Mouse (Mus musculus): ENCODE results near the gene Nek2.

The Nek2 gene

DNA sequence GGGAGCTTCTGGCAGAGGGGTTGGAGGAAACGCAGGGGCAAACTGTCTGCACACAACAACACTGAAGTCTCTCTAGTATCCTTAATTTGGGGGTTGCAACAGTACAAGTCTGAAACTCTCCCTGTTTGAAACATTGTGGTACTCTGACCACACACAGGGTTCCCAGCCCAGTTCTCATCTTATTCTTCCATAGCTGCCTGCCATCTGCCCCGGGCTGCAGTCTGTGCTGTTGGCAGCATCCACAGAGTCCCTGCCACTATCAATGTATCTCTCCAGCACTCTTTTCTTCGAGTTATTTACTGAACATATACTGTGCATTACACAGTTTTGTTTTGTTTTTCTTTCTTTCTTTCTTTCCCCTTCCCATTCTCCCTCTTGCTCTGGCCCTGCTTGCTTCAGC, 4.6 kb upstream of the Nek2 start:
- DNase-seq, result no peak

DNA sequence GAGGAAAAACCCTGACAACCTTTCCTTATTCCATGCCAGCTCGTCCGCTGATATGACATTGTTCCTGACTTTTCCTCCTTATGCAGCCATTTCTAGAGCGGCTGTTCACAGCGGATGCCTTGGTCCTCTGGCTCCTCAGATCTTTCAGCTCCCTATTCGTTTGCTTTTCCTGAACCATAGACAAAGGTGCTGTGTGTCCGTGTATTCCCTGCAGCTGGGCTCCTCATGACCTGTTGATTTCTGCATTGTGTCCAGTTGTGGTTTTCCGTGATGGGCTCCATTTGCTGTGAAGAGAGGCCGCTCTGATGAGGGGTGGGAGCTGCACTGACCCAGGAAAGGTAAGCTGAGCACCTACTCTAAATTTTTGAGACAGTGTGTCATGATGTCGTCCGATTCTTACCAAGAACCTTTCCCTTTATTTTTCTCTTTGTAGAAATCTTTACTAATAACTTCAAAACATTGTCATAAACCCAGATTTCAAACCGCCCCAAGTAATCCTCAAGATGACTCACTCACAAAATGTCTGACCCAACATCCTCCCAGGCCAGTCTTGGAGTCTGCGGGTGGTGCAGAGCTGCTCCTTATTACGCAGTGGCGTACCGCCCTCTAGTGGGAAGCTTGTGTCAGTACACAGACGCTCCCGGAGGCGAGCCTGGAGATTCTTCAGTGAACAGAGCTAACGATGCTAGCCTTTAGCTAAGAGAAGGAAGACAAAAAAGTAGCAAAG, 3.7 kb upstream of the Nek2 start:
- DNase-seq, result peak; percentile 59 to 68

DNA sequence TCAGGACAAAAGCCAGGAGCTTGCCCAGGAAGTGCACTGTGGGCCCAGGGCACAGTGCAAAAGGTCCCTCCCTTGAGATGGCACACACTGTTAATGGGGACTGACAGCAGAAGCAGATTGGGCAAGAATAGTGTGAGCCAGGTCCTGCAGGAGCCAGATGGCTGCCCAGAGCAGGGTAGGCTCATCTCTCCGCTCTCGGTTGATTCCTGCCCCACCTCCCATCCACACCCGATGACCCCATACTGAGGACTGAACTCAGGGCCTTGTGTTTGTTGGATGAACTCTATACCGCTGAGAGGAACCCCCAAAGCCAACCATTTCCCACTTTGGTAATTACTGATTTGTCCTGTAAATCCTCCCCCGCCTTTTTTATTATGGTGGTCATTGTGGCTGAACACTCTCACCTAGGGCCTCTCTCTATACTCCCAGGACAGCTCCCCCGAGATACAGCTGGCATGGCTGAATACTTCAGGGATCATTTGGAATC, 3.1 kb upstream of the Nek2 start:
- DNase-seq, result no peak

DNA sequence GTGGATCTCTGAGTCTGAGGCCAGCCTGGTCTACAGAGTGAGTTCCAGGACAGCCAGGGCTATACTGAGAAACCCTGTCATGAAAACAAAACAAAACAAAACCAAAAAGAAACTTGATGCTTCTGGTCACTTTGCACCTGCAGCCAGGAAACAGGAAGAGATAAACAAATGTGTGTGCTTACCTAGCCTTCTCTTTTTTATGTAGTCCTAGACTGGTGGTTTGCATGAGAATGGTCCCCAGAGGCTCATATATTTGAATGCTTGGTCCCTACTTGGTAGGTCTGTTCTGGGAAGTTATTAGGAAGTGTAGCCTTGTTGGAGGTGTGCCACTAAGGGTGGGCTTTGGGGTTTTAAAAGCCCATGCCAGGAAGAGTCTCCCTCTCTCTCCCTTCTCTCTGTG, 2.2 kb upstream of the Nek2 start:
- DNase-seq, result no peak

DNA sequence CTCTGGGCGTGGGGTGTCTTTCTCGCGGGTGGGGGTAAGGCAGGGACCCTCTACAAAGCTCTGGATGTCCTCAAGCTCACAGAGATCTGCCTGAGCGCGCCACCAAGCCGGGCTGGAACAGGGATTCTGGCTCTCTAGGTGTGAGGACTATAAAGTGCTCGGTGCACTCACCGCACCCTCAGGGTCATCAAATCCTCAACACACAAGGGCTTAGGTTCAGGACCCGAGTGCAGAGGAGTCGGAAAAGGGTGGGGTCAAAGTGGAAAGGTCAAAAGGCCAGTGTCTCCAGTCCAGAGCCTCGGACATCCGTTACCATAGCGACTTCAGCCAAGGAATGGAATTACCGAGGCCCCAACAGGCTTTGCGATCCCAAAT, 306 bp upstream of the Nek2 start:
- DNase-seq, result peak in 1 of 2 experiments; percentile 20

DNA sequence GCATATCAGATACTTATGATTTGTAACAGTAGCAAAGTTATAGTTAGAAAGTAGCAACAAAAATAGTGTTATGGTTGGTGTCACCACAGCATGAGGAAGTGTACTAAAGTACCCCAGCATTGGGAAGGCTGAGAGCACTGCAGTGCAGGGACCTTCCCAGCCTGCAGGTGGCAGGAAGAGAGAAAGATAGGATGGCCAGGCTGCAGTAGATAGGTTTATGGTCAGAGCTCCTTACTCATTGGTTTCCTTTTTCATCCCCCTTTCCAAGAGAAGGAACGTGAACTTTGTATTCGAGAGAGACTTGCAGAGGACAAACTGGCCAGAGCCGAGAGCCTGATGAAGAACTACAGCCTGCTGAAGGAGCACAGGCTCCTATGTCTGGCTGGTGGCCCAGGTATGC, 7.9 kb downstream of the Nek2 start:
- no peak for DNase-seq

DNA sequence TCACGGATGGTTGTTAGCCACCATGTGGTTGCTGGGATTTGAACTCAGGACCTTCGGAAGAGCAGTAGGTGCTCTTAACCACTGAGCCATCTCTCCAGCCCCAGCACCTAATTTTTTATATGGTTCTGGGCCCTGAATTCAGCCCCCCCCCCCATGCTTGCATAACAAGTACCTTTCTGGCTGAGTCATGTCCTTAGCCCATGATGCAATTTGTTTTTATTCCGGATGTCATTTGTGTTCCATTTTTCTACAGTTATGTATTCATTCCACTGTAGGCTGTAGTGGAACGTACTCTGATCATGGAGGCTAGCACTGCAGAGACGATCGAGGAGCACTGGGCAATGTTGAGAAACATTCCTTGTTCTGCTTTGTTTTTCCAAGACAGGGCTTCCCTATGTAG, 12.2 kb downstream of the Nek2 start:
- no peak for DNase-seq

DNA sequence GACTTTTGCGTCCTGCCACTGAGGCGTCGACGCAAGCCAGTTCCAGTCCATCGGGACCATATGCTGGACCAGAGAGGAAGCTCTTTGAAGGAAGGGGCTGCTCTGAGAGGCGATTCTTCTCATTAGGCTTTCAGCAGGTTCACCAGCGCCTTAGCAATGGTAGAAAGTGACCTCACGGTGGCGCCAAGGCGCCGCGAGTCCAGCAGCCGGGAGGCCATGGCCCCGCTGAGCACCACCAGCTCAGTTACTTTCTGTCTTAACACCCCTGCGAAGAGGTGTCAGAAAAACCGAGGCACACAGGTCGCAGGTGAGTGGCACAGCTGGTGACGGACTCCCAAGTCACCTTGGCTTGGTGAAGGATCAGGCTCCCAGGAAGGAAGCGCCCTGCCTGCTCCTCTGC, 13.6 kb downstream of the Nek2 start:
- peak in 1 of 2 experiments; percentile 23 for DNase-seq

DNA sequence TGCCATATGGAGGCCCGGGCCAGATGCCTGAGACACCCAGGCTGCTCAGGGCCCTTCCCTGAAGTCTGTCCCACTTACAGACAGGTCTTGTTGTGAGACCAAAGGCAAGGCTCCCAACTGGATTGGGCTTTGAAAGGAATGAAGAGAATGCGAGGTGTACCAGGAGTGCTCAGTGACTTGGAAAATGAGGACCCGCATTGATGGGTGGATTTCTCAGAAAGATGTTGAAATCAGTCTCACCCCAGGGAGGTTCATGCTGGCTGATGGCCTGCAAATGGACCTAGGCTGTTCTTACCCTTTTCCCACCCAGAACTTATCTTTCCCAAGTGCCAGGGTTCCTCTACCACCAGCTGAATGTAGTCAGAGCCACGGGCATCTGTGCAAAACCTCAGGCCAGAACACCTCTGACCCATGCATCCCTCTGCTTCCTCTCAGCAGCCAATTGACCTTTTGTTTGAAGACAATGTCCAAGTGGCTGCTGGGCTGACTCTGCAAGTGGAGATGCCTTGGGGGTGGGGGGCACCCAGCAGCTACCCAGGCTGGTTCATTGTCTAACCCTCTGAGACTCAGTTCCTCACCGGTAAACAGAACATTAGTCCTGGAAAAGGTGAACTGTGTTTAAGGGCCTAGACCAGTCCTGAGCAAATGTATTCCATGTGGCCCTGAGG, 15.2 kb downstream of the Nek2 start:
- no peak for DNase-seq

DNA sequence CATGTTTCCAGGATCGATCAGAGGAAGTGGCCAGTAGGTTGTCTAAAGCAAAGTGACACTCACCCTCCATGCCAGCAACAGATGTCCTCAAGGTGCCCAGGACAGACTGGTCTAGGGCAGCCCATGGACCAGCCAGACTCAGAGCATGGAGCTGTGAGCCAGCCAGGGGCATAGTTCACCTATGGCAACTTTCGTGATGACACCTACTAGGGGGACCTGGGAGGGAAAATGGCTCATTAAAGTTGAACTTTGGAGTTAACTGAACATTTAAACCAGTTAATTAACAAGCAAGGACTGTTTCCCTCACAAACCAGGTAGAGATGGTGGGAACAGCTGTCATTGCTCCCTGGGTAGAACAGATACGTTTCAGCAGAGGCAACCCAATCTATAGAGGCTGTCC, 16.4 kb downstream of the Nek2 start:
- no peak for DNase-seq

DNA sequence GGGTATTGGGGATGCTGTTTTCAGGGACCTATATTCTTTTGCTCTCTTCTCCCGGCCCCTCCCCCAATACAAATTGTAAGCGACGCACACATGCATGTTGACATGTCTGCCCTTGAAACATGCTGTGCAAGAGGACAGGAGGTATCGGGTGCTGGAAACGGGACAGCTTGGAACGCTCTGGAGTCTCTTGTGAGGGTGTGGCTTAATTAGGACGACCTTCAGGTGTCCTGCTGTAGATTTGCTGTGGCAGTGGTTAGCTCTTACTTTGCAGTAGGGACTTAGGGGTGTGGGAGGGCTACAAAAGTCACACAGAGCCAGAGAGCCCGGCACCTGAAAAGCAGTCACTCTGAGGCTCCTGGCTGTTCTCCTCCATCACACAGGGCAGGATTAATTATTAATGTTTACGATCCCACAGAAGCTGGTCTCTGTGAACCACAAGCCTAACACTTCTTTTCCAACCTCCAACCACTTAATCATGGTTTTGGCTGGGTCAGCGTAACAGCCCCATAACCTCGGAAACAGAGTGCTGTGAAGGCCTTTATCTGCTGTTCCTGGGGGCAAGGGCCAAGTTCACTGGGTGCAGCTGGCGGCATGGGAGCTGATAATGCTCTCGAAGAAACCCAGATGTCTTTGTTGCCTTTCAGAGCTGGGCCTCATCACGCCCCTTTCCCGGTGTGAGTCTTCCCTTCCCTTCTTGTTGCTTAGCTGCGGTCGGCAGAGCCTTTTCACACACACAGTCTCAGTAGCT, 17.9 kb downstream of the Nek2 start:
- DNase-seq, result no peak

DNA sequence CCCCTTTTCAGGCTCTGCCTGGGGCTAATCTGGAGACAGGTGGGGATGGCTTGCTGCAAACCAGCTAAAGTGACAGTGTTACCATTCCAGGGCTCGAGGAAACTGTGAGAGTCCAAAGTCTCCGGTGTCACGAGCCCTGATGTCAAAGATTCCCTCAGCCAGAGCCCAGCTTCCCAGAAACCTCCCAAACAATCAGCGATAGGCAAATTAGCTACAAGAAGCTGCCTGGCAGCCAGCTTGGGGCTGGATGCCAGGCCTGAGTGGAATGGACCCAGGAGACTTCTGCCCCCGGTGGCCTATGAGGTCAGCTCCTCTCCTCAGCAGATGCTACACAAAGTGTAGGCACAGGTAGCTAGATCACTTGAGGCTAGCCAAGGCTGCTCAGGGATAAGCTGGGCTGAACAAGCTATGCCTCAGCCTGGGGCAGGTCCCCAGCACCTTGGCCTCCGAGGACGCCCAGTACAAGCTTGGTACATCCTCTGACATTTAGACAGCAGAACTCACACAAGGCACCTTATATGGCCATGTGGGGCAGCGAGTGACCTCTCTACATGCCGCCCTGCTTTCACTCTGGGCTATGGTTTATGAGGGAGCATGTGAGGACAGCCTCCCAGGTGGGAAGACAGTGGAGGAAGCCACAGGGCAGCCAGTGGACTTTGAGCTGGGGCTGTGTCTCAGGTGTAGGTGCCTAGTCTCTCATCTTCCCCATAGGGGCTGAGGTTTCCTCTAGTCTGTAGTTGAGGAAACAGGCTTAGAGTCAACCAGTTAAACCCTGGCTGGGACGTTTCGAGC, 19.7 kb downstream of the Nek2 start:
- DNase-seq, result no peak

DNA sequence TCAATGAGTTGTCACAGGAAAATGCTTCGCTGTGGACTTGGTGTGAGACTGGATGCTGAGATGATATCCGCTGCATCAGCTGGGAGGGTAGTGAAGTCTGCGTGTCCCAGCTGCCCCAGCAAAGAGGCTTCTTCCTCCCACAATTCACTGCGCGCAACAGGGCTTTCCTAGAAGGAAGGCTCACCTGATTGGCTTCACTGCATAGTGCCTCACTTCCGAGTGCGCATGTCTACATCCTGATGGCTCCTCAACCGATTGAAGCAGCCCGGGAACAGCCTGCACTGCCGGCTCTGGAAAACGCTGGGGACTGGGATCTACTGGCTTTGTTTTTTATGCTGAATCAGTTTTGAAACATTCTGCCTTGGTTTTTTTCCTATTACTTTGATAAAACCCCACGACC, 21.0 kb downstream of the Nek2 start:
- DNase-seq, result no peak

DNA sequence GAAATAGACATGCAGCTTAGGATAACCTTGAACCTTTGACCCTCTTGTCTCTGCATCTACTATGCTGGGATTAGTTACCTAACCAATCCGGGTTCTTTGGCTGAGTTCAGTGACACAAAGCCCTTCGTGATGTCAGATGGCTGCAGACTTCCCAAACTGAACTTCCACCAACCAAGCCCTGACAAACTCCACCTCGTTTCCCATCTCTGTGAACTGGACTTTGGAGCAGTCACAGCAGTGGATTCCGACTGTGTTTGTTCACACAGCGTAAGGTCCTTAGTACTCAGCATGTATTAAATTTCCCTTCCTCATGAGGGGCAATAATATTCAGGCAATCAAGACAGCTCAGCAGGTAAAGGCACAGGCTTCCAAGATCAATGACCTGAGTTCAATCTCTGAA, 25.4 kb downstream of the Nek2 start:
- no peak for DNase-seq

DNA sequence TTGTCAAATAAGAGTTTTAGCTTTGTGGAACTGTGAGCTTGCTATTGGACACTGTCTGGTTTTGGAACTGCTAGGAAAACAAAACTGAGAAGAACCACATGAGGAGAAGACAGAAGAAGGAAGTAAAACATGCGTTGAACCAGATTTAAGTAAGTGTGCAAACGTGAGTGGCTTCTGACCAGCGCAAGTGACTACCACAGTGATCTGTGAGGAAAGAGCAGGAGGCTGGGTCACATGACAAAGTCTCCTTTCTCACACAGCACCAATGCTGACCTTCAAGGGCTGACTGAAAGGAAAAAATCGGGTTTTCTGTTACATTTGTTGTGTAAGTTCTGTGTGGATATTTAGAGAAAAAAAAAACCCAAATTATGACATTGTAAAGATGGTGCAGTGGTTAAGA, 28.3 kb downstream of the Nek2 start:
- no peak for DNase-seq

DNA sequence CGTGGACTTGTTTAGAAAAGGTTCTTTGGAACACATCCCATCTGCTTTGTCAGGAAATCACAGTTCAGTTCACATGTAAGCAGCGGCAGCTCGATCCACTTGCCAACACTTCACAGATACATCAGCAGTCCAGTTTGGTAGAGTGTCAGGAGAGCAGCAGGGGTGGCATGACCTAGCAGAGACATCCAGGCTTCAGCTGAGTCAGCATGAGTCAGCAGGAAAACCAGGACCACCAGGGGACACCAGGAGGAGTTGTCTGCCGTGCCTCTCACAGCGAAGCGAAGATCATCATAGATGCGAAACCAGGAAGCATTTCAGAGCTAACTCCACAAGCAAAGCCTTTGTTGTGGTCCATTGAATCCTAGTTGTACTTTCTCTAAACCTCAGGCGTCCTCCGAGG, 32.2 kb downstream of the Nek2 start:
- no peak for DNase-seq

DNA sequence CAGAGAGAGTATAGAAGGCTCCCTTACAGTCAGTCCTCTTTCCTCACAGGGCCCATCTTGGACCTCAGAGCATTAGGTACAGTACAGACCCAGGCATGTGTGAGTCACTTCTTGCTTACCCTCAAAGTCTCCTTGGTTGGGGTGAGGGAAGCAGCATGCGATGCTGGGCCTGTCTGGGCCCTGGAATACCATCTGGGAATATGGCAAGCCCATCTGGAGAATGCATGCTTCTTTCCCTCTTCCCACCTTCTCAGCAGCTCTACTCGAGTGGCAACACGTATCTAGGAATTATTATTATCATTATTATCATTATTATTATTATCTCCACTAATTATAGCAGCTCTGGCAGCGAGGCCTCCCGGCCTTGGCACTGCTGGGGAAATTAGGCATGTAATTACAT, 33.5 kb downstream of the Nek2 start:
- no peak for DNase-seq

DNA sequence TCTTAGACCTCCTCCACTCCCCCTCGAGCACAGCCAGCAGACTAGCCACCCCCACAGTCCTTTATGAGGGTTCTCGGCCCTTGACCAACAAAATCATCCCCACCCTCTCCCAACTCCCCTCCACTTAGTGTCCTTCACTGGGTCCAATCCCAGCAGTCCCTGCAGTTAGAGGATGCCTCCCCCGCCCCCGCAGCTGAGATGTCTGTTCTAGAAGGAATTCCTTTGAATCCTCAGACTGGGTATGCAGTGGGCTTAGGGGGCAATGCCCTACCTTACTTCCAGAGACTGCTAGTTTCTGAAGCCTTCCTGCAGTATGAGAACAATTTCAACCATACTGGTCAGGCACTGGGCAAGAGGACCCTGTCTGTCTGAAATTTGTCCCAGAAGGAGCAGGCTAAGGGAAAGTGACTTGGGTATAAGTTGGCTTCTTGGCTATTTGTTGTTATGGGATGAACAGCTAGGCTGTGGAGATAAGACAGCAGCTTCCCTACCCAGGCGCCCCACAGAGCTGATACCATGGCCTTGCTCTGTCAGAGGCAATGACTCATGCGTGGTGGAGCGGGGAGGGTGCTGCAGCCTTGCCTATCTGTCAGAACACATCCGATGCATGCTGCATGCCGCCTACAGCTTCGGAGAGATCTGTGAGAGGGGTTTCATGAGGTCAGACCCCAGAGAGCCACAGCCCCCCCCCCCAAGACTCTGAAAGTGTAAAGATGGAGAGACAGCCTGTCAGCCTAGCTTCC, 34.1 kb downstream of the Nek2 start:
- no peak for DNase-seq

DNA sequence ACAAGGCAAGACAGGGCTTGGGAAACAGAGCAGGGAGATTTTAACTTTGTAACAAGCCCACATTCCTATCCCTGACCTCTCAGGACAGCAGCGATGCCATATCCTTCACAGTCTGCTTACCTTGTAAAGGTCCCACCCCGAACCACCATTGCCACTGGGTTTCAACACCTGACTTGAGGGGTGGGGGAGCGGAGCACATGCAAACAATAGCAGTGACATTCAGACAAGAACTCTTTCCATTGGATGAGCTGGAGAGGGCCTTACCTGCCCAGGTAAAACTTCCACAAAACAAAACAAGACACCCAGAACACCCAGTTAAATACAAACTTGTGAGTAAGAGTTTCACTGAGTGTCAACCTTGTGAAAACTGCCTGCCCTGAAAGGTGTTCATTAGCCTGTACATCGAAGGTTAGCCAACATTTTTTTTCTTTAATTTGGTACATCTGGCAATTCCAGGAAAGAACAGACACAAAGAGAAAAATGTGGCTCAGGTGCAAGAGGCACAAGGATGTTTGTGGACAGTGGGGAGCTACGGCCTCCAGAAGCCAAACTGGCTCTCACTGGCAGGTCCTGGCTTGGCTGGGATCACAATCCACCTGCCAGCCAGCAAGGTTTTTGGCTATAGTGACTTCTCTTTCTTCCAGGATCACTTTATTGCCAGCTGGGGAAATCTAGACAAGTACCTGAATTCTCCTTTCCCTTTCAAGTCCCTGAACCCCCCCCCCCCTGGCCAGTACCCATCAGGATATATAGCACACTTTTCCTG, 35.8 kb downstream of the Nek2 start:
- no peak for DNase-seq

DNA sequence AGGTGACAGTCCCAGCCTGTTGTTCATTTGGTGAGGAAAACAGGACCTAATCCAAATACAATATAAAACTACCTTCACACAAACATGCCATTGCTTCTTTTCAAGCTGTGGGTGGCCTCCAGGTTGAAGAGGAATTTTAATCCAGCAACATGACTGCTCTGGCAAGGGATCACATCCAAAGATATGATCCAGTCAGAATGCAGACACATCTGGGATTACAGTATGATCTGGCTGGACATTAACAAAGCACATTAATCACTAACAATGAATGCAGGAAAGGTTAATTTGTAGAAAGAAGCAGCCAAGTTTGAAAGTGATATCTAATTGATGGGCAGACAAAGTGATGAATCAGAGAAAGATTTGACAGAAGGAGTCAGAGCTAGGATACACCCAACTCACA, 36.9 kb downstream of the Nek2 start:
- DNase-seq, result no peak

DNA sequence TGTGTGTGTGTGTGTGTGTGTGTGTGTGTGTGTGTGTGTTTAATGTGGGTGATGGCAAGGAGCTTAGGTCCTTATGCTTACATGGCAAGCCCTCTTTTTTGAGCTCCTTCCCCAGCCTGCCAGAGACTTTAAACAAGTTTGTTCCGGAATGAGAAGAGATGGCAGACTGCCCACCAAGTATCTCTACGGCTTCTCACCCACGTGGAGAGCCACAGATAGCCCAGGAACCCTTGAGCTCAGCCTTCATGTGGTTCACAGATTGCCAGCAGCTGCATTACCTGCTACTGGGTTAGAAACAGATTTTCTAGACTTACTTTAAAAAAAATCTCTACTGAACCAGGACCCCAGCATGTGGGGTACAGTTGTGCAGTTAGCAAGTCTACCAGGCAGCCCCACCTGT, 38.6 kb downstream of the Nek2 start:
- no peak for DNase-seq

DNA sequence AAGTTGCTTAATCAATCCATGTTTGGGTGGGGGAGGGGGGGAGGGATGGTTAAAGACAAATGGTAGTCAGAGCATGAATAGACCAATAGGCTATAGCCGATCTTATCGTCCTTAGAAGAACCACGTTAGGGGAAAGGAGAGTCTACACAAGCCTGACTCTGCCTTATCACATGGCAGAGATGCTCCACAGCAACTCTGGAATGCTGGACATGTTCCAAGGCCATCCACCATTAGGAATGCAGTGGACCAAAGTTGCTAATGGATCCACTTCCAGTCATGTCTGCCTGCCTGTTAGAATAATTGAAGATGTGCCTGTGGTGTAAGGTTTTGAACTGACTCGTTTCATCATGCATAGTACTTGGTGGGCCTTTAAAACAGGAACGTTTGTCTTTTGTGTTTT, 40.0 kb downstream of the Nek2 start:
- DNase-seq, result no peak

Data from thymus, adult 18-20 months (tissue).